8 mouse cellular contexts compared by ENCODE assay signal in genomic region chr13:58806896-58807628, GRCm38 (mm10). TPM values are rescaled to one million over a fixed set of nuclear protein-coding genes. Genes with fewer than 3 reads are reported as not detected.
DNase-seq lines count a peak whose midpoint lies in the region; ATAC-seq and TF ChIP-seq lines count a peak whose summit lies in the region.

No protein-coding gene starts in this region.

- no peak for TF ChIP-seq CTCF in embryonic fibroblast, embryonic 13.5 days (IDR thresholded peaks at IDR 0.05; ENCODE audit: borderline replicate concordance, insufficient read depth, low read length)

- H3K27ac ChIP-seq in lung, embryonic 15.5 days: no peak overlapping the region
- no peak overlapping the region for H3K27ac ChIP-seq in embryonic fibroblast, embryonic 13.5 days (ENCODE audit: insufficient read depth, low read length)
- H3K27ac ChIP-seq in hindbrain, embryonic 12.5 days: peak overlapping the region; percentile 89
- peak overlapping the region; percentile 84 for H3K27ac ChIP-seq in midbrain, embryonic 10.5 days (replicated peaks)

- peak overlapping the region; percentile 92 for H3K4me2 ChIP-seq in lung, embryonic 15.5 days
- peak overlapping the region; percentile 95 for H3K4me2 ChIP-seq in hindbrain, embryonic 12.5 days (replicated peaks)

- no peaks in the 10 kb centered on the region for H3K9me3 ChIP-seq in lung, embryonic 15.5 days
- no peaks in the 10 kb centered on the region for H3K9me3 ChIP-seq in hindbrain, embryonic 12.5 days (replicated peaks)
- peaks cover 4% of the 10 kb centered on the region; the same call in 1 of the 2 replicates for H3K9me3 ChIP-seq in midbrain, embryonic 10.5 days (replicated peaks)

- H3K9ac ChIP-seq in lung, embryonic 15.5 days: no peak overlapping the region
- H3K9ac ChIP-seq in hindbrain, embryonic 12.5 days: peak overlapping the region; percentile 90

- under 1% methylated on average over 34 of the region's 34 CpGs for WGBS in lung, embryonic 15.5 days
- WGBS in hindbrain, embryonic 12.5 days: under 1% methylated on average over 34 of the region's 34 CpGs
- under 1% methylated on average over 34 of the region's 34 CpGs for WGBS in midbrain, embryonic 10.5 days

- H3K4me1 ChIP-seq in lung, embryonic 15.5 days: peaks cover 18% of the 10 kb centered on the region
- H3K4me1 ChIP-seq in embryonic fibroblast, embryonic 13.5 days (ENCODE audit: control insufficient read depth, insufficient read depth, low read length): no peaks in the 10 kb centered on the region
- H3K4me1 ChIP-seq in hindbrain, embryonic 12.5 days: peaks cover 35% of the 10 kb centered on the region
- peaks cover 38% of the 10 kb centered on the region for H3K4me1 ChIP-seq in midbrain, embryonic 10.5 days

- no peaks in the 10 kb centered on the region for H3K36me3 ChIP-seq in lung, embryonic 15.5 days
- no peaks in the 10 kb centered on the region for H3K36me3 ChIP-seq in hindbrain, embryonic 12.5 days
- H3K36me3 ChIP-seq in midbrain, embryonic 10.5 days: no peaks in the 10 kb centered on the region

- peak; percentile 14; the same call in 1 of the 2 replicates for ATAC-seq in lung, embryonic 15.5 days (ENCODE audit: borderline replicate concordance, extremely low read depth, low FRiP score, low TSS enrichment)
- peak; percentile 39 for ATAC-seq in hindbrain, embryonic 12.5 days (ENCODE audit: low FRiP score)
- ATAC-seq in inflammation-experienced regulatory T-cells, adult 6 months: no peak
- ATAC-seq in granulocyte monocyte progenitor cell, adult 5-6 weeks (replicated peaks; ENCODE audit: poor library complexity, severe bottlenecking): no peak

- no peak for DNase-seq in lung, postnatal 25 days (ENCODE audit: low spot score)
- DNase-seq in midbrain, embryonic 10.5 days (ENCODE audit: low spot score): peak; percentile 25
- no peak for DNase-seq in testis, postnatal 10 days (ENCODE audit: low spot score)

- H3K4me3 ChIP-seq in lung, embryonic 15.5 days: peak overlapping the region; percentile 43
- H3K4me3 ChIP-seq in embryonic fibroblast, embryonic 13.5 days (ENCODE audit: insufficient read depth, low read length): peak overlapping the region; percentile 32
- H3K4me3 ChIP-seq in hindbrain, embryonic 12.5 days: peak overlapping the region; percentile 77
- H3K4me3 ChIP-seq in midbrain, embryonic 10.5 days: peak overlapping the region; percentile 86

- no peak for TF ChIP-seq POLR2A in embryonic fibroblast, embryonic 13.5 days (IDR thresholded peaks at IDR 0.05; ENCODE audit: low read depth, low read length)

- peaks cover 58% of the 10 kb centered on the region for H3K27me3 ChIP-seq in lung, embryonic 15.5 days
- peaks cover 16% of the 10 kb centered on the region for H3K27me3 ChIP-seq in hindbrain, embryonic 12.5 days
- H3K27me3 ChIP-seq in midbrain, embryonic 10.5 days (ENCODE audit: low read depth, poor library complexity, severe bottlenecking): peaks cover 71% of the 10 kb centered on the region

RNA-seq across cellular contexts. Expression of gene Ntrk2, which starts 0.7 kb away (rescaled TPM):
- polyA plus RNA-seq in lung, embryonic 15.5 days (2015; fragmentation: Nextera tagmentation; extraction: Ambion mirVana): 3.6 and 3.8 TPM in 2 replicates
- polyA plus RNA-seq in embryonic fibroblast, embryonic 13.5 days (2011; ENCODE audit: insufficient read length, low read depth, missing spikeins): 0.30 and 1.4 TPM in 2 replicates
- 65.4 and 71.2 TPM in 2 replicates for polyA plus RNA-seq in hindbrain, embryonic 12.5 days (2016; fragmentation: Nextera tagmentation; extraction: Ambion mirVana)
- 14.8 and 24.8 TPM in 2 replicates for polyA plus RNA-seq in midbrain, embryonic 10.5 days (2016; fragmentation: Nextera tagmentation; extraction: Ambion mirVana)
- under 1 TPM in 1 of 3 experiments, not detected in 2; 0.07 TPM for polyA plus RNA-seq in inflammation-experienced regulatory T-cells, adult 6 months (2017; shearing (Covaris generic))
- total RNA-seq in granulocyte monocyte progenitor cell, adult 5-6 weeks (2014; fragmentation: Nextera tagmentation): not detected in 2 replicates
- total RNA-seq in granulocyte monocyte progenitor cell, adult 5-6 weeks (2017): not detected in 2 replicates

Comparison
In these comparisons a context has a peak if more than half of its experiments do, and no peak if none do; other contexts are left out.
1. ATAC-seq: peak in lung, embryonic 15.5 days (single experiment) and hindbrain, embryonic 12.5 days (single experiment); none in inflammation-experienced regulatory T-cells, adult 6 months (single experiment) and granulocyte monocyte progenitor cell, adult 5-6 weeks (single experiment).
2. H3K27ac ChIP-seq: peak in hindbrain, embryonic 12.5 days (single experiment) and midbrain, embryonic 10.5 days (single experiment); none in lung, embryonic 15.5 days (single experiment) and embryonic fibroblast, embryonic 13.5 days (single experiment).
3. H3K4me3 ChIP-seq: peak in every context shown above with its lines; median percentile 86 in midbrain, embryonic 10.5 days; 77 in hindbrain, embryonic 12.5 days; 43 in lung, embryonic 15.5 days; 32 in embryonic fibroblast, embryonic 13.5 days.